Mouse (Mus musculus): ENCODE data around the gene Slit3. TPM values are rescaled to one million over a fixed set of nuclear protein-coding genes. Genes with fewer than 3 reads are reported as not detected.

The Slit3 gene
- polyA plus RNA-seq, 1 experiment from 2014 or later = 4.8 TPM

DNA sequence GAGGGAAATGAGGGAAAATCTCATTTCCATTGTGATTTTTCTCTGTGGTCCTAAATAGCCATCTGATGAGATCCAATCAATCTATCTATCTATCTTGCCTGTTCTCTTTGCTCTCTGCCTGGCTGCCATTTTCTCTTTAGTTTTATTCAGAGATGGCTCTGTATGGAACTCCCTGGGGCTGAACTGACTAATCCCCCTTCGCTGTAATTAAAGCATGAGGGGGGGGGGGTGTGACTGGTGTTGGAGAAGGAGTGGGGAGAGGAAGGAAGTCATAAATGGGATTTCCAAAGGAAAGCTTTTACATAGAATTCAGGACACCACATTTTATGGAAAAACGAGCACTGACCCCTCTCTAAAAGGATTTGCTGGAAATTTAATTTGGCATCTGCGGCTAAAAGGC lies 445.7 kb downstream of the Slit3 start:
- Histone ChIP-seq H3K4me2 (replicated peaks; ENCODE audit: low read depth) (no peak overlapping the region), H3K4me1 (replicated peaks; ENCODE audit: control insufficient read depth, insufficient read depth, low read length) (no peaks in the 10 kb centered on the region), H3K9ac (ENCODE audit: low read depth, low read length) (no peak overlapping the region), H3K9me3 (ENCODE audit: control insufficient read depth) (no peaks in the 10 kb centered on the region), H3K27ac (ENCODE audit: low read depth, low read length) (no peak overlapping the region), H3K4me3 (ENCODE audit: low read depth, low read length) (no peak overlapping the region), H3K27me3 (replicated peaks; ENCODE audit: control insufficient read depth, insufficient read depth, low read length) (no peaks in the 10 kb centered on the region), H3K36me3 (ENCODE audit: control insufficient read depth, insufficient read depth) (no peaks in the 10 kb centered on the region)
- no peak for TF ChIP-seq CTCF (IDR thresholded peaks at IDR 0.05; ENCODE audit: low read depth)
- no peak for ATAC-seq
- WGBS = 68% methylated on average over 3 of the region's 3 CpGs

DNA sequence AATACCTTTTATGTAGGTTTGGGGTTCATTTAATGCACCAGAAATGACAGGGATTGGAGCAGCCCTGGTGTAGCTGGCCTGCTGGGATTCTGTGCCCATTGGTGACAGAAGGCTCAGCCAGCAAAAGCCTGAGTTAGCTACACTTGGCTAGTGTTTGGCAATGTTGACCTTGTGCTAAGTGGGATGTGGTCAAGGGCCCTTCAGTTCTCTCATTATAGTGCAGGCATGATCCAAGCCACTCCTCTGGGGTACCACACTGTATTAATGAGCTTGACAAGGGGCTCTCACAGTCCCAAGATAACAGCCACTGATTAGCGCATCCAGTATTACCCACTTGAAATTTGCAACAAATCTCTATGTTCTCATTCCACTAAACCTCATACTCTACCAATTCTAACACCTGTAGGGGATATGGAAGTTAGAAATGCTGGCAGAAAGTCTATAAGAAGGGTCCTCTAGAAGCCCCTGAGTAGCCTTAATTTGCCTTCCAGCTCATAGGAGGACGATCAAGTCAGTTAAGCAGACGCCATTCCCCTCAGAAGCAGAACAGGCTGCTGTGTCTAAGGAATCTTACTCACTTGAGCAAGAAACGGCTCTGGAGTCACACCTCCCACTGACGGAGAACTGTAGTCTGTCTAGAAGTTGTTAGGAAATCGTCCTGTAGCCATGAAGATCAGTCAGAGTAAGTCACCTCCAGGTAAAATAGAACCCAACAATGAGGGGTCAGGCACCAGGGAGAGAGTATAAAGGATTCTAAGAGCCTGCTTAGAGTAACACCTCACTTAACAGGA lies 448.3 kb downstream of the Slit3 start:
- H3K27ac ChIP-seq (ENCODE audit: low read depth, low read length) = no peak overlapping the region
- ATAC-seq = no peak
- H3K4me1 ChIP-seq (replicated peaks; ENCODE audit: control insufficient read depth, insufficient read depth, low read length) = no peaks in the 10 kb centered on the region
- H3K4me3 ChIP-seq (ENCODE audit: low read depth, low read length) = no peak overlapping the region
- 75% methylated on average over 6 of the region's 6 CpGs for WGBS
- H3K9ac ChIP-seq (ENCODE audit: low read depth, low read length) = no peak overlapping the region
- no peaks in the 10 kb centered on the region for H3K27me3 ChIP-seq (replicated peaks; ENCODE audit: control insufficient read depth, insufficient read depth, low read length)
- no peak for TF ChIP-seq CTCF (IDR thresholded peaks at IDR 0.05; ENCODE audit: low read depth)
- H3K9me3 ChIP-seq (ENCODE audit: control insufficient read depth) = no peaks in the 10 kb centered on the region
- H3K36me3 ChIP-seq (ENCODE audit: control insufficient read depth, insufficient read depth) = no peaks in the 10 kb centered on the region
- no peak overlapping the region for H3K4me2 ChIP-seq (replicated peaks; ENCODE audit: low read depth)

- Histone ChIP-seq H3K27ac (ENCODE audit: low read depth, low read length) (no peak overlapping the region), H3K9me3 (ENCODE audit: control insufficient read depth) (no peaks in the 10 kb centered on the region), H3K36me3 (ENCODE audit: control insufficient read depth, insufficient read depth) (no peaks in the 10 kb centered on the region), H3K4me1 (replicated peaks; ENCODE audit: control insufficient read depth, insufficient read depth, low read length) (no peaks in the 10 kb centered on the region), H3K9ac (ENCODE audit: low read depth, low read length) (no peak overlapping the region), H3K27me3 (replicated peaks; ENCODE audit: control insufficient read depth, insufficient read depth, low read length) (no peaks in the 10 kb centered on the region), H3K4me3 (ENCODE audit: low read depth, low read length) (no peak overlapping the region), H3K4me2 (replicated peaks; ENCODE audit: low read depth) (no peak overlapping the region)
- TF ChIP-seq CTCF (IDR thresholded peaks at IDR 0.05; ENCODE audit: low read depth) = no peak
- WGBS = 86% methylated on average over 11 of the region's 11 CpGs
- ATAC-seq = no peak
Observed at GRCm38 (mm10) chr11:35569957-35570356, 448.9 kb downstream of the Slit3 start.

DNA sequence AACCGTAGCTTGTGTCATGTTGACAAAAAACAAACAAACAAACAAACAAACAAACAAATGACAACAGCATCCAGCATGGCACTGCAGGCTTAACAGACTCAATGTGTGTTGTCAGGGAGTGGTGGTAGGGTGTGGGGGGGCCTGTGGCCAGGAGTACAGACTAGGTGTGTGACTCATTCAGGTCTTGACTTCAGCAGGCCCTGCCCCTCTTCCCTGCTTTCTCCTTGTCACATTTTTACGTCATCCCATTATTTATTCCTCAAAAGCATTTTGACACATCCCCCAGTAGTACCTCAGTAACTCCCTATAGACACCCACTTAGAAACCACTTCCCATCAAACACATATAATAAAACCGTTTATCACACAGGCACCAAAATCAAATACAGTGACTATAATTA lies 450.9 kb downstream of the Slit3 start:
- 74% methylated on average over 3 of the region's 3 CpGs for WGBS
- H3K27ac ChIP-seq (ENCODE audit: low read depth, low read length) = no peak overlapping the region
- no peak overlapping the region for H3K4me3 ChIP-seq (ENCODE audit: low read depth, low read length)
- H3K36me3 ChIP-seq (ENCODE audit: control insufficient read depth, insufficient read depth) = no peaks in the 10 kb centered on the region
- no peak overlapping the region for H3K4me2 ChIP-seq (replicated peaks; ENCODE audit: low read depth)
- H3K9ac ChIP-seq (ENCODE audit: low read depth, low read length) = no peak overlapping the region
- no peaks in the 10 kb centered on the region for H3K4me1 ChIP-seq (replicated peaks; ENCODE audit: control insufficient read depth, insufficient read depth, low read length)
- ATAC-seq = no peak
- no peaks in the 10 kb centered on the region for H3K27me3 ChIP-seq (replicated peaks; ENCODE audit: control insufficient read depth, insufficient read depth, low read length)
- no peaks in the 10 kb centered on the region for H3K9me3 ChIP-seq (ENCODE audit: control insufficient read depth)
- TF ChIP-seq CTCF (IDR thresholded peaks at IDR 0.05; ENCODE audit: low read depth) = no peak

- 94% methylated on average over 10 of the region's 10 CpGs for WGBS
Observed at GRCm38 (mm10) chr11:35578796-35579195, 457.8 kb downstream of the Slit3 start.

DNA sequence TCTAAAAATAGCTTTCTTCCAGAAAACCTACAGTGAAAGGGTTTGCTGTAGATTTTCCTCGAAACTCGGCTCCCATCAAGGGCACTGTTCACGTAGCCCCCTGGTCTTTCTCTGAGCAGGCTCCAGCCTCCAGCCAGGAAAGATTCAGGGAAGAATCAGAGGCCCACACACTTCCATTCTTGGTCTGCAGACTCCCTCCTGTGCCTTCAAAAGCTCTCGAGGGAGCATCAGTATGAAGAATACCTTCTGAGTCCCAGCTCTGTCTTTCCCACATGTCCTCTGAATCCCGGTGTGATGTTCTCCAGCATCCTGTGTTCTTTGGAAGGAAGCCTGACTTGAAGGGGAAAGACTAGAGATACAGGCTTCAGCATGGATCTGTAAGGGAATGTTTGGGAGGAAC lies 461.6 kb downstream of the Slit3 start:
- H3K36me3 ChIP-seq (ENCODE audit: control insufficient read depth, insufficient read depth) = no peaks in the 10 kb centered on the region
- ATAC-seq = no peak
- H3K4me1 ChIP-seq (replicated peaks; ENCODE audit: control insufficient read depth, insufficient read depth, low read length) = no peaks in the 10 kb centered on the region
- whole genome bisulfite sequencing = 83% methylated on average over 5 of the region's 5 CpGs
- H3K9ac ChIP-seq (ENCODE audit: low read depth, low read length) = no peak overlapping the region
- no peaks in the 10 kb centered on the region for H3K9me3 ChIP-seq (ENCODE audit: control insufficient read depth)
- H3K4me3 ChIP-seq (ENCODE audit: low read depth, low read length) = no peak overlapping the region
- no peaks in the 10 kb centered on the region for H3K27me3 ChIP-seq (replicated peaks; ENCODE audit: control insufficient read depth, insufficient read depth, low read length)
- no peak for TF ChIP-seq CTCF (IDR thresholded peaks at IDR 0.05; ENCODE audit: low read depth)
- H3K4me2 ChIP-seq (replicated peaks; ENCODE audit: low read depth) = no peak overlapping the region
- no peak overlapping the region for H3K27ac ChIP-seq (ENCODE audit: low read depth, low read length)

More at GRCm38 (mm10) chr11:35578796-35579195, 457.8 kb downstream of the Slit3 start:
- no peak for TF ChIP-seq CTCF (IDR thresholded peaks at IDR 0.05; ENCODE audit: low read depth)
- Histone ChIP-seq H3K27me3 (replicated peaks; ENCODE audit: control insufficient read depth, insufficient read depth, low read length) (no peaks in the 10 kb centered on the region), H3K9ac (ENCODE audit: low read depth, low read length) (no peak overlapping the region), H3K36me3 (ENCODE audit: control insufficient read depth, insufficient read depth) (no peaks in the 10 kb centered on the region), H3K4me3 (ENCODE audit: low read depth, low read length) (no peak overlapping the region), H3K4me2 (replicated peaks; ENCODE audit: low read depth) (no peak overlapping the region), H3K27ac (ENCODE audit: low read depth, low read length) (no peak overlapping the region), H3K4me1 (replicated peaks; ENCODE audit: control insufficient read depth, insufficient read depth, low read length) (no peaks in the 10 kb centered on the region), H3K9me3 (ENCODE audit: control insufficient read depth) (no peaks in the 10 kb centered on the region)
- no peak for ATAC-seq

Data from intestine, postnatal 0 days (tissue).